Comparison of ENCODE assay signal across 26 mouse cellular contexts in the genomic region with DNA sequence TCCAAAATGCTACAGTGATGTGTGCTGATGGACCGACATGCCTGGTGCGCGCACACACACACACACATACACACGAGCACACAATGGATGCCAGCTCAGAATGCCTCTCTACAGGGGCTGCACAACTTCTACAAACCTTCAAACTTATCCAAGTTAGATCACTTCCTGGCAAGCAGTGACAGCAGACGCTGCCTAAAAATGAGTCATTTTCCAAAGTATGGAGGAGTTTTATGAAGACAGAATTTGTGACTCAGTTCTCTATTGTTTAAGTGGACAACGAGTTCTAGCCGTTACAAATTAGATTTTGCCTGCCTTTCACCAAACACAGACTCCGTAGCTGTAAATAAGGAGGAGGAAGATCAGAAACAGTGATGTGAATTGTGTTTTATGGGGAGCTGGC.
A peak's percentile ranks its signal among the peaks of the same experiment; 100 is the strongest.
DNase-seq lines count a peak whose midpoint lies in the region; ATAC-seq and TF ChIP-seq lines count a peak whose summit lies in the region.
"Had no signal": no experiment of that assay in that cellular context is flagged by ENCODE, and none has a peak within 500 bp of the region (broad histone marks: within the 10 kb centered on the region; RNA-seq: fewer than 3 reads in every experiment).

No protein-coding gene starts in this region.

- H3K27ac ChIP-seq in layer of hippocampus, adult 2 months: peak overlapping the region; percentile 57
- H3K27ac ChIP-seq in embryonic fibroblast, embryonic 13.5 days (ENCODE audit: insufficient read depth, low read length): peak overlapping the region; percentile 87
- H3K27ac ChIP-seq in left cerebral cortex, adult 2 months: no peak overlapping the region
- H3K27ac ChIP-seq: forebrain, embryonic 10.5 days; hindbrain, embryonic 12.5 days; liver, embryonic 14.5 days; midbrain, embryonic 10.5 days; stomach, postnatal 0 days had no signal

- no peak for TF ChIP-seq CTCF in layer of hippocampus, adult 2 months (conservative IDR thresholded peaks at IDR 0.05)
- TF ChIP-seq CTCF in embryonic fibroblast, embryonic 13.5 days (IDR thresholded peaks at IDR 0.05; ENCODE audit: borderline replicate concordance, insufficient read depth, low read length): no peak
- no peak for TF ChIP-seq CTCF in left cerebral cortex, adult 2 months (IDR thresholded peaks at IDR 0.05)

- no peak for ATAC-seq in activated CD4-positive, CD25-positive, alpha-beta regulatory T cell, adult 4 months
- ATAC-seq: CD4-positive, CD25-positive, alpha-beta regulatory T cell, adult 4 months; forebrain, postnatal 0 days; intestine, postnatal 0 days; midbrain, embryonic 16.5 days; Patski had no signal

- intact Hi-C loops in left cerebral cortex, adult 2 months (cut with DNase I): no loop called here

- 0 out of 2 replicates have a peak, but pooled peaks cover 4% of the 10 kb centered on the region for H3K4me1 ChIP-seq in embryonic fibroblast, embryonic 13.5 days (ENCODE audit: control insufficient read depth, insufficient read depth, low read length)

- no peak overlapping the region for H3K4me3 ChIP-seq in layer of hippocampus, adult 2 months
- H3K4me3 ChIP-seq in embryonic fibroblast, embryonic 13.5 days (ENCODE audit: insufficient read depth, low read length): no peak overlapping the region
- no peak overlapping the region for H3K4me3 ChIP-seq in left cerebral cortex, adult 2 months
- H3K4me3 ChIP-seq: forebrain, embryonic 10.5 days; heart, embryonic 12.5 days; hindbrain, embryonic 12.5 days; limb, embryonic 15.5 days; midbrain, embryonic 10.5 days had no signal

- no peak for TF ChIP-seq POLR2A in embryonic fibroblast, embryonic 13.5 days (IDR thresholded peaks at IDR 0.05; ENCODE audit: low read depth, low read length)

- peak in 1 of 2 experiments; percentile 47 for DNase-seq in layer of hippocampus, adult 2 months (ENCODE audit: low spot score in 2 of 2)
- DNase-seq in layer of hippocampus, postnatal 25 days (ENCODE audit: extremely low spot score in 1 of 2, low spot score in 1 of 2): no peak
- DNase-seq in NIH3T3 (ENCODE audit: low read depth): peak; percentile 28
- no peak for DNase-seq in embryo, embryonic 11 days
- DNase-seq in left cerebral cortex, adult 2 months (ENCODE audit: extremely low spot score in 1 of 2, low spot score in 2 of 2): no peak
- DNase-seq: adrenal gland, adult 2 months; cerebellum, adult 2 months; cerebellum, postnatal 25 days; forebrain, postnatal 0 days; kidney, postnatal 25 days; lung, embryonic 14.5 days; lung, postnatal 4 days; thymus, postnatal 14 days had no signal
